Mouse (Mus musculus) heart, postnatal 14 days (tissue): Measurements from ENCODE around the gene Gm11127. TPM values are rescaled to one million over a fixed set of nuclear protein-coding genes. Genes with fewer than 3 reads are reported as not detected.

ENCODE experiments used
- total RNA-seq, 2 experiments: library from RNA; stranded (reverse); gene quantifications; 2 replicates each; pipeline ENCODE4 v1.2.3; 2021

Gm11127 gene
- total RNA-seq, 2 experiments from 2014 or later = 1.5 to 2.3 TPM

Other genes with a start within 250 kb of the Gm11127 start
- gene Ier3, start 236.7 kb downstream of the Gm11127 start, total RNA-seq = 10 to 100 TPM; 23.9 to 27.8 TPM
- 100 to 1,000 TPM; 108 to 111 TPM for gene Flot1, start 235.1 kb downstream of the Gm11127 start, total RNA-seq
- 100 to 1,000 TPM; 134 to 183 TPM for gene Tubb5, start 220.1 kb downstream of the Gm11127 start, total RNA-seq
- 10 to 100 TPM; 12.9 to 13.5 TPM for gene Mdc1, start 216.9 kb downstream of the Gm11127 start, total RNA-seq
- gene Nrm, start 197.1 kb downstream of the Gm11127 start, total RNA-seq = 1 to 10 TPM; 3.8 to 6.0 TPM
- 10 to 100 TPM; 21.1 to 25.0 TPM for gene Ppp1r18, start 192.8 kb downstream of the Gm11127 start, total RNA-seq
- 10 to 100 TPM; 20.6 to 24.9 TPM for gene Dhx16, start 178.6 kb downstream of the Gm11127 start, total RNA-seq
- 10 to 100 TPM; 83.9 to 89.3 TPM for gene 2310061I04Rik, start 160.9 kb downstream of the Gm11127 start, total RNA-seq
- gene Atat1, start 148.3 kb downstream of the Gm11127 start, total RNA-seq = 1 to 10 TPM; 7.7 to 9.5 TPM
- gene Mrps18b, start 142.0 kb downstream of the Gm11127 start, total RNA-seq = 10 to 100 TPM; 47.9 to 49.0 TPM
- 10 to 100 TPM; 43.4 to 49.0 TPM for gene Ppp1r10, start 141.9 kb downstream of the Gm11127 start, total RNA-seq
- gene Abcf1, start 88.6 kb downstream of the Gm11127 start, total RNA-seq = 10 to 100 TPM; 65.2 TPM
- 10 to 100 TPM; 23.0 to 26.1 TPM for gene Gnl1, start 78.5 kb downstream of the Gm11127 start, total RNA-seq
- gene Prr3, start 78.1 kb downstream of the Gm11127 start, total RNA-seq = 1 to 10 TPM; 4.6 to 4.7 TPM
- 1 to 10 TPM; 4.7 to 6.0 TPM for gene H2-T24, start 37.8 kb downstream of the Gm11127 start, total RNA-seq
- 10 to 100 TPM; 23.2 to 24.0 TPM for gene H2-T23, start 25.5 kb downstream of the Gm11127 start, total RNA-seq
- 10 to 100 TPM in 1 of 2 experiments, 1 to 10 TPM in 1; 10.0 to 12.4 TPM for gene H2-T22, start 15.6 kb downstream of the Gm11127 start, total RNA-seq
- not detected for gene Gm6034, start 15.4 kb downstream of the Gm11127 start, total RNA-seq
- not detected for gene Gm19684, start 63.3 kb upstream of the Gm11127 start, total RNA-seq
- gene Gm7030, start 71.1 kb upstream of the Gm11127 start, total RNA-seq = not detected
- not detected for gene Gm8909, start 110.2 kb upstream of the Gm11127 start, total RNA-seq
- 1 to 10 TPM in 1 of 2 experiments, under 1 TPM in 1; 0.31 to 3.1 TPM for gene H2-T3, start 131.9 kb upstream of the Gm11127 start, total RNA-seq
- gene Rpp21, start 199.7 kb upstream of the Gm11127 start, total RNA-seq = 10 to 100 TPM; 33.1 to 34.2 TPM
- gene Trim39, start 213.9 kb upstream of the Gm11127 start, total RNA-seq = 1 to 10 TPM; 7.7 to 7.9 TPM
- gene H2-M10.2, start 228.1 kb upstream of the Gm11127 start, total RNA-seq = not detected